Mouse (Mus musculus) urinary bladder, postnatal 36 days (tissue): ENCODE results near the gene Ralgds.
A peak's percentile ranks its signal among the peaks of the same experiment; 100 is the strongest.

Experiments
- DNase-seq, 2 experiments: peaks; one replicate each; pipeline ENCODE4 v3.0.0; 2022; ENCODE audit warnings: low spot score in 2 of 2, mixed read lengths in 1 of 2

Ralgds gene

DNA sequence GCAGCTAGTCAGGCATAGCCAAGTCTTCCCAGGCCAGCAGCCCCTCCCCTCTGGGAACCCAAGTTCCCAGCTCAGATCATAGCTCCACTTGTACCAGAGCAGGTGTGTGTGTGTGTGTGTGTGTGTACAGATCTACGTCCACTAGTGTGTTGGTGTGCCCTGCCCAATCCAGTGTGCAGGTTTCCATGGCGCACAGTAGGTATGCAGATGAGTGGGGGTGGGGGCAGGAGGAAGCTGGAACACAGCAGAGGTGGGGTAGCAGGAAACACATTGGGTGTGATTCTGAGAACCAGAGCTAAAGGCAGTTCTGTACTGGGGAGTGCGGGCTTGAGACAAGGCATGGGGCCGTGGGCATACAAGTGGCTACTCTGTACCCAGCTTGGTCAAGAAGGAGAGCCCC lies 51.5 kb downstream of the Ralgds start:
- no peak for DNase-seq

GRCm38 (mm10) chr2:28566545-28566944 lies 53.6 kb downstream of the Ralgds start:
- no peak for DNase-seq

GRCm38 (mm10) chr2:28569903-28570302 lies 57.0 kb downstream of the Ralgds start:
- no peak for DNase-seq

DNA sequence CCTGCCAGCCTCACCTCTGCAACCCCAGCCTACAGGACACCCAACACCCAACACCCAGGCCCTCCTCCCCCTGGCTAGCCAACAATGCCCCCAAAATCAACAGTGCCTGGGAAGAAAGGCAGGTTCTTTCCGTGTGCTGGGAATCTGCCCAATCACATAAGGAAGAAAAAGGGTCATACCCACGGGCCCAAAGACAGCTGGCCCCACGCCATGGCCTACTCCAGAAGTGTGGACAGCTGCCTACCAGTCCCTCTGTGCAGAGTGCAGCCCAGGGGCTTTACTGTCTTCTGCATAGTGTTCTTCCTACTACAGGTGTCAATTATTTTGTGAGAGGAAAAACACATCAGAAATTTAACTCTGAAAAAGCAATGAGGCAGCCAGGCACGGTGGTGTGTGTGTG lies 62.4 kb downstream of the Ralgds start:
- DNase-seq = no peak

GRCm38 (mm10) chr2:28576815-28577214 lies 63.9 kb downstream of the Ralgds start:
- DNase-seq = no peak

- no peak for DNase-seq
Measured at GRCm38 (mm10) chr2:28578003-28578402, 65.1 kb downstream of the Ralgds start.

DNA sequence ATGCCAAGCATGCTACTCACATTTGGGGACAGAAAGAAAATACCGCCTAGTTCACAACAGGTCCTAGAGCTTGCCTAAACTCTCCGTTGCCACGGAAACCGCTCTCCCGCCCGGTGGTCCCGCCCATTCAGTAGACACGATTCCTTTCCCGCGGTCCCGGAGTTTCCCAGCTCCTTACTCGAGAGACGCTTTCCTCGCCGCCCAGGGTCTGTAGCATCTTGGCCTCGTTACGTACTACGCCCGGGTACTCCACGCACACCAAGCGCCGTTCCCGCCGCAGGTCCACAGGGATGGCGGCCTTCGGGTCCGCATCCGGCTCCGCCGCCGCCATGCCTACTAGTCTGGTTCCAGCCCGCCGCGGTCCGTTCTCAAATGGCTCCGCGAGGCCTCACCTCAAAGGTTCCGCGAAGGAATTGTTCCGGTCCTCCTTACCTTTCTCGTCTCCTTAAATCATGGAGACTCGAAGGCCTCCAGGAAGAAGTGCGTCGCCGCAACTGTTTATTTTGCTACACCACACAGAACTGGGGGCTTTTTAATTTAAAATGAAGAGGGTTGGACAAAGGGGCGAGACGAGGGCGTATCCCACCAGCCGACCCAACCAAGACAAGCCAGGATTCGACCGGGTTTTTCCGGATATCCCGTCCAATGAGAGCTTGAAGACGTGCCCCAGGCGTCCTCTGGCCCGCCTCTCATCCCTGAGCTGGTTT lies 69.9 kb downstream of the Ralgds start:
- DNase-seq = peak; percentile 86

GRCm38 (mm10) chr2:28583651-28584050 lies 70.7 kb downstream of the Ralgds start, which contains the start of gene Gtf3c5:
TSS of gene Gtf3c5 (minus strand) at chr2:28583751.
- DNase-seq = no peak

DNA sequence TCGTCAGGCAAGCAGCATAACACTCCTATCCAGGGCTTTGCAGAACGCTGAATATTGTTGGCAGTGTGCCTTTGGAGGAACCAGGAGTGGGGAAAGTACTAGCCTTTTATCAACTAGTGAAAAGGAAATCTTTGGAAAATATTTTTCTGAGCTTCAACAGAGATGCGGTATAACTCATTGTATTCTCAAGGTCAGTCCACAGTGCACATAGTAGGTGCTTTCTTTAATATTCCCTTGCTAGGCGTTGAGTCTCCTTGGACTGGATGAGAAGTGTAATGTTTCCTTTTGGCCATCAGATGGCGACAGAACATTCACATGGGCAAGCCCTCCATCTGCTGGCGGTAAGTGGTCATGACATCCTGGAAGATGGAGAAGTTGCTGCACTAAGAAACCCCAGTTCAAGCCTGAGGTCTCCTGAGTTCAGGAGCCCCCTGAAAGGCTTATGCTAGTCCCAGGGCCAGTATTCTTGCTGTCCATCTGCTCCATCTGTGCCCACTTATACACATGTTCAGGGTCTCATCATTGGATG lies 72.2 kb downstream of the Ralgds start:
- peak; percentile 58 to 71 for DNase-seq

DNA sequence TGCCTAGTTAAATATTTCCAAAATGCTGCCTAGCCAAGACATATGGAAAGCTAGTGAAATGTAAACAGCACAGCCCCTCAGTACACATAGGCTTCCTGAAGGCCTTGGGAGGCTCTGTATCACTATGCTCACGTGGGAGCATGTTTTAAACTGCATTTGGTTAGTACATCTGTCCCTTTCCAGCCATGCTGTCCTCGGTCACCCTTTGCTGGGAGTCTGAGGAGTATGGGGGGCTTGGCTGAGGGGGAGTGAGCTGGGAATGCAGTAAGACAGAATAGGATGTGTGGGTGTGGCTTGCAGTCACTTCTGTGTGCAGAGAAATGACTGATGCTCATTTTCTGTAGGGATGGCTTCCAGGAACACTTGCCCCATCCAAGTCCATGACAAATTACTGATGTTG lies 72.8 kb downstream of the Ralgds start:
- no peak for DNase-seq

DNA sequence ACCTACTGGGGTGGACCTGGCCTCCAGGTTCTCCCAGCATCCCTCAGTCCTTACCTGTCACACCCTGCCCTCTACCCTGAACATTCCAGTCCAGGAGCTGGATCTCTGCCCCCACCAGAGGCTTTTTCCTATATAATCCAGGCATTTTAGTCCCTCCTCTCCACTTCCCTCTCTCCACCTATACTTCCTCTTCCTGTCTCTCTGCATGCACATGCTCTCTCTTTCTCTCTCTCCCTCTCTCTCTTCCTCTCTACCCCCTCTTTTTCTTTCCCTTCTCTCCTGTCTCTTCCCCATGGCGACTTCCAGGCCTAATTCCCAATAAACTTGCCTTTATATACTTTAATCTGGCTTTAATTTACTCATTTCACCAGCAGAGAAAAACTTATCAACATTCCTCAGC lies 75.6 kb downstream of the Ralgds start:
- no peak for DNase-seq

DNA sequence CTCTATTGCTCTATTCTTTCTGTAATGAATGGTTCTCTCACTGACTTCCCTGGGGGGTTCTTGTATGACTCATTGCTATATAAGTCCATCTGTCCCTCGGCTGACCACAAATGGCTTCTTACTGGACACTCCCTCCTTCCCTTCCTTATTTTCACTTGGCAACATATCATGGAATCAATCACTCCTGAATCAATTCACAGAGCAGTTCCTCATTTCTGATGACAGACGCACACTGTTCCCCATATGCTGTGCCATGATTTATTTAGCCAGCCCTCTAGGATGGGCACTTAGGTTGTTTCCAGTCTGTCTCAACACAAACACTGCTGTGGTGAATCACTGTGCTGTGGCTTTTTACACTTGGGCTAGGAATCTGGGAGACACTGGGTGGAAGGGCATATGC lies 78.6 kb downstream of the Ralgds start:
- no peak for DNase-seq

DNA sequence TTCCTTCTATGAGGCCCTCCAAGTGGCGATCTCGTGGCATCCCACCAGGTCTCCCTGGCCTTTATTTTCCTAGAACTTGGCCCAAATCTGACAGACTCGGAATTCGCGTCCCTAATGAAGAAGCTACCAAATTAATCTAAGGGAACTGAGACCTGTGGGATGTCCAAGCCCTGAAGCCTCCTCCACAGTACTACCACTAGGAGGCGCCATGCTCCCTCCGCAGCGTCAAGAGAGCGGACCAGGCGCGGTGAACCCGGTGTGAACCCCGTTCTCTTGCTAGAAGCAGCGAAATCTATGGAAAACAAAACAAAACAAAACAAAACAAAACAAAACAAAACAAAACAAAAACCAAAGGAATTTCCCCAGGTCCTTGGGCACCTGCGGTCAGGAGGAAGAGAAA lies 79.9 kb downstream of the Ralgds start:
- DNase-seq = peak; percentile 38 to 64

DNA sequence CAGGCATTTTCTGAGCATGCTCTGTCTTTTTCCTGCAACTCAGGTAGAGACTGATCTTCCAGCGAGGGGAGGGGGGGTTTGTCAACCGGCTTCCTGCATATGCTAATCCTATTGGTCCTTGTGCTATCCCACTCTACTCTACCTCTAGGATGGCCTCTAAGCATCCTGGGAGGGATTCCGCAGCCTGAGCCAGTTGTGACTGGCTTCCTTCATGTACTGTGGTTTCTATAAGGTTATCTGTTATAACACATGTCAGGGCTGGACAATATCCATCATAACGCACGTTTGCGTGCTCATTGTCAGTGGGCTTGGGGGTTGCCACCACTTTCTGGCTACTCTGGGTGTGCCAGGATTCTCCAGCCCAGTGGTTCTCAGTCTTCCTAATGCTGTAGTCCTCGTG lies 83.1 kb downstream of the Ralgds start:
- DNase-seq = no peak

GRCm38 (mm10) chr2:28596998-28597397 lies 84.1 kb downstream of the Ralgds start:
- DNase-seq = no peak

GRCm38 (mm10) chr2:28597733-28598547 lies 85.0 kb downstream of the Ralgds start:
- no peak for DNase-seq

- no peak for DNase-seq
Measured at GRCm38 (mm10) chr2:28598692-28599568, 86.0 kb downstream of the Ralgds start.

DNA sequence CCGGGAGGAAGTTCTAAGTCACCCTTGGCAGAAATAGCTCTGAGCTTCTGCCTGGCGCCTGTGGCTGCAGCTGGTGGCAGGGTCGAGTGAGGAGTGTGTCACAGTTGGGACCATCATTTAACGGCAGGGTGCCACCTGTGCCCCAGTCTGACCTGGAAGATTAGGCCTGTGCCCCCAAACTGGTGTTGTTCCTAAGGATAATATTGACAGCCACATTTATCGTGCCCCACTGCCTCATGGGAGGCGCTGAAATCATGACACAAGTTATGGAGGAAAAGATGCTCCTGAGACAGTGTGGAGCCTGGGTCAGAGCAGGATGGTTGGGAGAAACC lies 86.6 kb downstream of the Ralgds start:
- DNase-seq = no peak

DNA sequence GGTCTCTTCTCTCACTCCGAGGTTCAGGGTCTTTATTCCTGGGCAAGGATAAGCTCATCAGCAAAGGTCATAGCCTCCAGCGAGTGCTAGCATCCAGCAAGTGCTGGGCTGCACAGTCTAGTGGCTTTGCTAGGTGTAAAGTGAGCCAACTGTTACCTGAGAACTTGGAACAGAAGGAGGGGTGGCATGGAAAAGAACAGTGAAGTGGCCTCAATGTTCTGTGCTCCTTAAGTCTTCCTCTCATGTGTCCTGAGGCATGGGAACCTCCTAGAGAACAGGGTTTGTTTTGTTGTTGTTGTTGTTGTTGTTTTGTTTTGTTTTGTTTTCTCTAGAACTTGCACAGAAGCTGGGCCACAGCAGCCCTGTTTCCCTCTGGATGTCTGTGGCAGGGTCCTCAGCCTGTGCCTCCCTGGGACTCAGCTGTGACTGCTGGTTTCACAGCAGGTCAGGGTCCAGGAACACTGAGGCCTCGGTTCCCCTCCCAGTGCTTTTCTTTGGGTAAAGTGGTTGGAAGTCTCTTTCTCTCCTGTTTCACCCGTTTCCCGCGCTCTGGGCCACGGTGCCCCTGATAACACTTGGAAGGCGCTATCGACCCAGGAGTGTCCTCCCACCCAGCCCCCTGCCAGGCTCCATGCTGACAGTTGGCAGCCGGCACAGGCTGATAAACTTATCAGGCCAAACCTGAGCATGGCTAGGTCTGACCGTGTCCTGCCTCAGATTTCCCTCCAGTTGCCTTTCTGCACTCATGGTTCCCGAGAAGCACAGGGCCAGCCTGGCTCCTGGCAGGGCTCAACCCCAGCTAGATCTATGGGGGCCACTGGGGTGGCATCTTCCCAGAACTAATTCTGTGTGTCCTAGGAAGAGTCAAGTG lies 89.0 kb downstream of the Ralgds start:
- no peak for DNase-seq
